Mouse (Mus musculus) testis, adult 2 months (tissue): ENCODE results near the gene Pten.

Experiments
- CTCF ChIP-seq: fragments of 200-500 bp; IDR thresholded peaks from 2 replicates; pipeline ENCODE4 v1.5.1; 2012; ENCODE audit warnings: low read depth, mild to moderate bottlenecking, inconsistent platforms, low read length, moderate library complexity; ENCODE audit not compliant: control insufficient read depth, insufficient read depth, insufficient replicate concordance
- POLR2A ChIP-seq: fragments of 200-500 bp; IDR thresholded peaks from 2 replicates; pipeline ENCODE4 v1.6.1; 2012; ENCODE audit warnings: low read depth, mild to moderate bottlenecking, inconsistent platforms, low read length, moderate library complexity; ENCODE audit not compliant: control insufficient read depth

GRCm38 (mm10) chr19:32715681-32716080 lies 41.6 kb upstream of the Pten start:
- TF ChIP-seq CTCF (no peak), POLR2A (no peak)
